Mouse (Mus musculus): Measurements from ENCODE around the gene Prkd2.

DNA sequence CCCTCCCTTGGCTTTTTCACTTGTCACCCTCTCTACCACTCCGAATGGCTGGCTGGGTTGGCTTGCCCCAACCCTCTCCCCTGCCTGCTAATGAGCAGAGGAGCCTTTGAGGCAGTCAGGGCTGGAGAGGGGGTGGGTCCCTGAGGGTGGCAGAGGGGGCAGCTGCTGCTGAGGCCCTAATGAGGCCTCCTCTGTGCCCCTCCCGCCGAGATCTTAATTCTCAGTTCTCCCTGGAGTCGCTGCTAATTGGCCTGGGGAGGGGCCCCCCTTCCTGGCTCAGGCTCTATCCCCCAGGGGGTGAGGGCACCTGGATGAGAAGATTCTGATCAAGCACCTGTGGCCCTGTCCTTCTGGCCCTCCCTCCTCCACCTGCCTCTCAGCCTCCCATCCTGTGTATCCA lies 51.6 kb downstream of the Prkd2 start:
- no peak for TF ChIP-seq POLR2A (IDR thresholded peaks at IDR 0.05; ENCODE audit: insufficient read depth, low read depth, low read length)
- TF ChIP-seq CTCF (IDR thresholded peaks at IDR 0.05): no peak

All from heart, adult 2 months (tissue).